Mouse (Mus musculus): ENCODE measurements around the gene Kif1b. TPM values are rescaled to one million over a fixed set of nuclear protein-coding genes. Genes with fewer than 3 reads are reported as not detected.
A peak's percentile ranks its signal among the peaks of the same experiment; 100 is the strongest.

The Kif1b gene
- total and polyA plus RNA-seq, 3 experiments = 10.0 to 27.6 (median 17.0) TPM

DNA sequence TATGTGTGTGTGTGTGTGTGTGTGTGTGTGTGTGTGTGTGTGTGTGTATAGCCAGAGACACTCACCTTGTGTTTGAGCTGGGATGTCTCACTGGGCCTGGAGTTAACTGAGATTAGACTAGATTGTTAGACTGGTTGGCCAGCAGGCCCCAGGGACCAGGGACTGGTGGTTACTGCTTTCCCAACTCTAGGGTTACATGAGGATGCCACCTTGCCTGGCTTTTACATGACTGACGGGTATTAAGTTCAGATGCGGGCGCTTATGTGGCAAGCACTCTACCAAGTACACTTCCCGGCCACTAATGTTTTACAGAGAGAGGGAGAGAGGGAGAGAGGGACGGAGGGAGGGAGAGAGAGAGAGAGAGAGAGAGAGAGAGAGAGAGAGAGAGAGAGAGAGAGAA is 4.5 kb upstream of the Kif1b start:
- no peak overlapping the region for H3K4me2 ChIP-seq (ENCODE audit: insufficient read depth, low read depth, poor library complexity, severe bottlenecking)
- in situ Hi-C loops (cut with MboI; ENCODE audit: low pct_ligation_motif_present, low pct_unique_long_range_greater_than_20kb, low sequenced_read_pairs) = no loop called here
- TF ChIP-seq E2F4 (IDR thresholded peaks at IDR 0.05; ENCODE audit: insufficient replicate concordance, low read depth, low read length) (no peak), UBTF (IDR thresholded peaks at IDR 0.05; ENCODE audit: low read depth, low read length) (no peak)

DNA sequence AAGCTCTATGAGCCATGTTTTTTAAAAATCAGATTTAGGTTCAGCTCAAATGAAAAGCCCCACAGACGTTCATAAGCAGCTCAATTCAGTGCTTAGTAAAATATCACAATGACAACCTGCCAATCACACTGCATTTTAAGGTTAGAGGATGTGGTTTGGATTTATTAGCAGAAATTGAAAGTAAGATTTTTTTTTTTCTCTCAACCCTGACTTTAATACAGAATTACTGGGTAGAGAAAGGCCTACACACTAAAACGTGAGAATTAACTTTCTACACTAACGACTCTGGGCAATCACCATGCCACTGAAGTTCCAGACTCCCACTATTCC is 963 bp upstream of the Kif1b start:
- no peak for DNase-seq (ENCODE audit: extremely low read depth)
- in situ Hi-C loops (cut with MboI; ENCODE audit: low pct_ligation_motif_present, low pct_unique_long_range_greater_than_20kb, low sequenced_read_pairs) = no loop called here
- H3K9me3 ChIP-seq (replicated peaks; ENCODE audit: low read length) = no peaks in the 10 kb centered on the region
- H3K27me3 ChIP-seq (replicated peaks) = peaks cover 4% of the 10 kb centered on the region
- no peak overlapping the region for H3K27ac ChIP-seq (ENCODE audit: insufficient read depth, low read depth)
- no peaks in the 10 kb centered on the region for H3K36me3 ChIP-seq (replicated peaks in 1 of 2; ENCODE audit: control insufficient read depth in 1 of 2, insufficient read depth in 1 of 2, low read length in 1 of 2)
- H3K9ac ChIP-seq (ENCODE audit: insufficient read depth, low read depth) = peak overlapping the region; percentile 21; the same call in 1 of the 2 replicates
- peak overlapping the region in 1 of 3 experiments; percentile 66 for H3K4me3 ChIP-seq (replicated peaks in 1 of 3; ENCODE audit: low read depth in 2 of 3, low read length in 2 of 3, poor library complexity in 1 of 3)
- H3K4me1 ChIP-seq (ENCODE audit: control insufficient read depth in 1 of 2, insufficient read depth in 2 of 2) = peaks cover 0 to 29% of the 10 kb centered on the region in 2 experiments; a peak in 2 of 4 replicates
- dilution Hi-C loops (cut with MboI; ENCODE audit: extremely low pct_ligation_motif_present, extremely low pct_unique_long_range_greater_than_20kb, low sequenced_read_pairs) = no loop called here
- TF ChIP-seq ZMIZ1 (IDR thresholded peaks at IDR 0.05; ENCODE audit: low read depth, low read length) (no peak), USF2 (conservative IDR thresholded peaks at IDR 0.05; ENCODE audit: low read depth, low read length) (no peak), KAT2A (IDR thresholded peaks at IDR 0.05; ENCODE audit: insufficient replicate concordance, low read length) (no peak), ZC3H11A (IDR thresholded peaks at IDR 0.05; ENCODE audit: low read depth, low read length) (no peak), PAX5 (IDR thresholded peaks at IDR 0.05; ENCODE audit: low read length) (no peak), E2F4 (IDR thresholded peaks at IDR 0.05; ENCODE audit: insufficient replicate concordance, low read depth, low read length) (no peak), POLR2A (IDR thresholded peaks at IDR 0.05; ENCODE audit: low read depth, low read length) (no peak), MAFK (IDR thresholded peaks at IDR 0.05; ENCODE audit: insufficient replicate concordance, low read length) (no peak), CTCF (conservative IDR thresholded peaks at IDR 0.05 in 1 of 2, IDR thresholded peaks at IDR 0.05 in 1 of 2; ENCODE audit: low read depth in 2 of 2, low read length in 2 of 2) (no peak), SIN3A (IDR thresholded peaks at IDR 0.05; ENCODE audit: low read length) (no peak), MYC (IDR thresholded peaks at IDR 0.05; ENCODE audit: low read depth, low read length) (no peak), ZKSCAN1 (IDR thresholded peaks at IDR 0.05; ENCODE audit: borderline replicate concordance, low read depth, low read length) (no peak), HCFC1 (IDR thresholded peaks at IDR 0.05; ENCODE audit: low read depth, low read length) (no peak)
- H3K79me2 ChIP-seq (replicated peaks; ENCODE audit: control insufficient read depth, extremely low read depth, insufficient read depth, poor library complexity, severe bottlenecking) = peaks cover 36% of the 10 kb centered on the region
- H3K4me2 ChIP-seq (ENCODE audit: insufficient read depth, low read depth, poor library complexity, severe bottlenecking) = peak overlapping the region; percentile 71

More for the DNA sequence above, 4.5 kb upstream of the Kif1b start:
- Histone ChIP-seq H3K4me1 (ENCODE audit: control insufficient read depth in 1 of 2, insufficient read depth in 2 of 2) (peaks cover 3 to 12% of the 10 kb centered on the region in 2 experiments; a peak in 3 of 4 replicates), H3K27ac (ENCODE audit: insufficient read depth, low read depth) (no peak overlapping the region), H3K79me2 (replicated peaks; ENCODE audit: control insufficient read depth, extremely low read depth, insufficient read depth, poor library complexity, severe bottlenecking) (peaks cover 4% of the 10 kb centered on the region), H3K9ac (ENCODE audit: insufficient read depth, low read depth) (no peak overlapping the region), H3K36me3 (replicated peaks in 1 of 2; ENCODE audit: control insufficient read depth in 1 of 2, insufficient read depth in 1 of 2, low read length in 1 of 2) (no peaks in the 10 kb centered on the region), H3K9me3 (replicated peaks; ENCODE audit: low read length) (no peaks in the 10 kb centered on the region), H3K4me3 (replicated peaks in 1 of 3; ENCODE audit: low read depth in 2 of 3, low read length in 2 of 3, poor library complexity in 1 of 3) (no peak overlapping the region), H3K27me3 (replicated peaks) (no peaks in the 10 kb centered on the region)
- dilution Hi-C loops (cut with MboI; ENCODE audit: extremely low pct_ligation_motif_present, extremely low pct_unique_long_range_greater_than_20kb, low sequenced_read_pairs) = no loop called here
- no peak for DNase-seq (ENCODE audit: extremely low read depth)
